Mouse (Mus musculus): ENCODE results near the gene Aldh1a2.

GRCm38 (mm10) chr9:71236540-71236939 is 21.0 kb downstream of the Aldh1a2 start:
- TF ChIP-seq CTCF (conservative IDR thresholded peaks at IDR 0.05; ENCODE audit: insufficient read depth, insufficient read length, low read depth, low read length) (no peak), POLR2A (IDR thresholded peaks at IDR 0.05; ENCODE audit: low read depth, low read length) (no peak)

Data from kidney, adult 2 months (tissue).